Mouse (Mus musculus) thymus, adult 2 months (tissue): Measurements from ENCODE around the gene Frat2. TPM values are rescaled to one million over a fixed set of nuclear protein-coding genes. Genes with fewer than 3 reads are reported as not detected.

ENCODE experiments used
- DNase-seq: peaks from one replicate; pipeline ENCODE4 v3.0.0; 2021
- H3K27ac ChIP-seq: fragments of 200-500 bp; 2 replicates; pipeline ENCODE4 v1.5.1; 2012; ENCODE audit warnings: low read length, control low read depth; ENCODE audit not compliant: control insufficient read depth, insufficient read depth
- H3K27me3 ChIP-seq: fragments of 200-500 bp; 2 replicates; pipeline ENCODE4 v1.6.1; 2012; ENCODE audit warnings: mild to moderate bottlenecking, low read length, moderate library complexity, mixed read lengths; ENCODE audit not compliant: control insufficient read depth, insufficient read depth
- H3K36me3 ChIP-seq: fragments of 200-500 bp; 2 replicates; pipeline ENCODE4 v1.6.1; 2012; ENCODE audit warnings: mild to moderate bottlenecking, low read length, moderate library complexity; ENCODE audit not compliant: control insufficient read depth, insufficient read depth
- H3K4me1 ChIP-seq: fragments of 200-500 bp; replicated peaks from 2 replicates; pipeline ENCODE4 v1.6.1; 2012; ENCODE audit warnings: low read length; ENCODE audit not compliant: control insufficient read depth, insufficient read depth
- H3K4me3 ChIP-seq: fragments of 200-500 bp; 2 replicates; pipeline ENCODE4 v1.5.1; 2012; ENCODE audit warnings: mild to moderate bottlenecking, low read length, control low read depth, moderate library complexity; ENCODE audit not compliant: control insufficient read depth, insufficient read depth
- CTCF ChIP-seq: fragments of 200-500 bp; IDR thresholded peaks from 2 replicates; pipeline ENCODE4 v1.5.1; 2012; ENCODE audit warnings: mild to moderate bottlenecking, control low read depth, low read length, moderate library complexity, borderline replicate concordance; ENCODE audit not compliant: control insufficient read depth, poor library complexity, insufficient read depth; ENCODE audit errors: extremely low read depth
- POLR2A ChIP-seq: fragments of 200-500 bp; IDR thresholded peaks from 2 replicates; pipeline ENCODE4 v1.6.1; 2012; ENCODE audit warnings: mild to moderate bottlenecking, low read length, control low read depth, moderate library complexity; ENCODE audit not compliant: control insufficient read depth, poor library complexity, insufficient read depth; ENCODE audit errors: extremely low read depth
- WGBS: fragments of 180-500 bp; shearing (Covaris S2); methylation state at CpG from one replicate; pipeline ENCODE4 v1.1.7; 2018; 5-methylcytosine and 5-hydroxymethylcytosine counted together
- polyA plus RNA-seq: library from polyadenylated mRNA; depleted of rRNA; stranded (reverse); fragments of >200 nt; gene quantifications from 2 replicates; pipeline ENCODE4 v1.2.3, GENCODE M21; 2012

Gene Frat2
- polyA plus RNA-seq, 1 experiment: 27.4 TPM

DNA sequence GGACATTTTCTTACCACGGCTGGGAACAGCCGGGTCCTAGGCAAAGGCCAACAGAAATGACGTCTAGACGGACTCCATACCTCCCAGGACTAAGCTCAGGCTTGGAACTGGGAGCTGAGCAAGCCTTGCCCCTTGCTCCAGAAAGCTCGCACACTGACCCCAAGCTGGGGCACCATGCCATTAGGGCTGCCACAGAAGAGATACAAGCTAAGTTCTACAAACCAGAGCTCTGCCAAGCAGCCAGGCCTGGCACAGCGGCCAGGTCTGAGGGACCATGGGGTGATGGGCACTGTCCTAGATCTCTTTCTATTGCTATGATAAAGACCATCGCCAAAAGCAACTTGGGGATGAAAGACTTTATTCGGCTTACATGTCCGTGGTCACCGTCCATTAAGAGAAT, 35.4 kb downstream of the Frat2 start:
- H3K27me3 ChIP-seq: no peaks in the 10 kb centered on the region
- no peak overlapping the region for H3K4me3 ChIP-seq
- no peak overlapping the region for H3K27ac ChIP-seq
- no peak for DNase-seq
- H3K36me3 ChIP-seq: no peaks in the 10 kb centered on the region
- 93% methylated on average over 10 of the region's 10 CpGs for WGBS
- TF ChIP-seq POLR2A (no peak), CTCF (no peak)
- no peaks in the 10 kb centered on the region for H3K4me1 ChIP-seq

DNA sequence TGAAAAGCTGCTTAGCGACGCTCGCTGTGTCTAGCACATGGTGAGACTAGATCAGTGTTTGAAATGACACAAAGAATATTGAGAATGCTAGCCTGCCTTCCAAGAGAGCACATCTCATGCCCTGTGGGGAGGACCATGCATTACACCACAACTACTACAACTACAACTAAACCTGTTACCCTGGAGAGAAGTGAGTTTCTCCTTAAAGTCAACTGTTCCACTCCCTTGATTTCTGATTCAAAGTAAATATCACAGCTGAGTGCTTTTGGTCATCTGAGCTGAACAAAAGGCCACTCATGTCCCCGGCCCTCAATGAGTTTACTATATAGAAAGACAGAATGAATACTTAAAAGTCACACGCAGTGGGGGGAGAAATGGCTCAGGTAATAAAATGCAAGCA, 37.9 kb downstream of the Frat2 start:
- H3K4me1 ChIP-seq: no peaks in the 10 kb centered on the region
- H3K36me3 ChIP-seq: no peaks in the 10 kb centered on the region
- no peak overlapping the region for H3K27ac ChIP-seq
- WGBS: 93% methylated on average over 5 of the region's 5 CpGs
- DNase-seq: no peak
- TF ChIP-seq CTCF: no peak
- TF ChIP-seq POLR2A: no peak
- no peak overlapping the region for H3K4me3 ChIP-seq
- no peaks in the 10 kb centered on the region for H3K27me3 ChIP-seq

DNA sequence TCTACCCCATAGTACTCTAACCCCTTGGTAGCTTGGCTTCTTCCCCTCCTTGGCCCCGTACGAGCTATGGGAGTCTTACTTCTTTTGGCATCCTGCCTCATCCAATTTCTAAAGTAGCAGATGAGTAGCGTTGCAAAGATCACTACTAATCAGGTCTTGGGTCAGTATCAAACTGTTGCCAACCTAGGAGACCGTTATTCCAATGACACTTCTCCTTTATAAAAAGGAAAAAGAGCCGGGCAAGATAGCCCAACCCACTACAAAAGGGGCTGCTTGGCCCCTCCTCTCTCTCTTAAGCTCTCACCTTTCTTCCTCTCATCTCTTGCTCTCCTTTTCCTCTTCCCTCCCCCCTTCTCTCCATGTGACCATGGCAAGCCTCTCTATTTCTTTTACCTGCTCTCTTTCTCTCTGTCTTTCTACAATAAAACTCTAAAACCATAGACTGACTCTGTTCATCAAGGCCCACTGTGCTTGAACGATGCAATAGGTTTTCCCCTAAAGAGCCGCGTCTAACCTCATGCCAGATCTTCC, 39.8 kb downstream of the Frat2 start:
- Histone ChIP-seq H3K27me3 (no peaks in the 10 kb centered on the region), H3K4me1 (peaks cover 2% of the 10 kb centered on the region), H3K27ac (no peak overlapping the region), H3K36me3 (no peaks in the 10 kb centered on the region), H3K4me3 (no peak overlapping the region)
- WGBS: 86% methylated on average over 8 of the region's 8 CpGs
- DNase-seq: no peak
- TF ChIP-seq CTCF: no peak
- TF ChIP-seq POLR2A: no peak

DNA sequence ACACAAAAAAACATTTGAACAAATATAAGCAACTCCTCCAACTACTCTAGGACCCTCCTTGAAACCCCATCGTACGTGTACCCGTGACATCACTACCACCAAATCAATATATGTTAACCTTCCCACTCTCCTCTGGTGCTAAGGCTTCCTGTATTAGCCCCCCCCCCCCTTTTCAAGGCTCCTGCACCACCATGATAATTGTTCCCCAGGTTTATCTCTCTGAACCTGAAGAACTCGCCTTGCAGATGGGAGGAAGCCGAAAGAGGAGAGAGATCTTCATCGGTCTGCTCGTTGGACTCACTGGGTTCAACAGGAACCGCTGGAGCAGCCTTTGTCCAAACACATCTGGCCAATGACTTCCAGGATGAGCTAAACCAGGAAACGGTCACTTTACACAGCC, 40.4 kb downstream of the Frat2 start:
- H3K27me3 ChIP-seq: no peaks in the 10 kb centered on the region
- no peaks in the 10 kb centered on the region for H3K36me3 ChIP-seq
- TF ChIP-seq POLR2A: no peak
- no peak for TF ChIP-seq CTCF
- DNase-seq: no peak
- H3K27ac ChIP-seq: no peak overlapping the region
- WGBS: 82% methylated on average over 9 of the region's 9 CpGs
- H3K4me1 ChIP-seq: peaks cover 6% of the 10 kb centered on the region
- H3K4me3 ChIP-seq: no peak overlapping the region

DNA sequence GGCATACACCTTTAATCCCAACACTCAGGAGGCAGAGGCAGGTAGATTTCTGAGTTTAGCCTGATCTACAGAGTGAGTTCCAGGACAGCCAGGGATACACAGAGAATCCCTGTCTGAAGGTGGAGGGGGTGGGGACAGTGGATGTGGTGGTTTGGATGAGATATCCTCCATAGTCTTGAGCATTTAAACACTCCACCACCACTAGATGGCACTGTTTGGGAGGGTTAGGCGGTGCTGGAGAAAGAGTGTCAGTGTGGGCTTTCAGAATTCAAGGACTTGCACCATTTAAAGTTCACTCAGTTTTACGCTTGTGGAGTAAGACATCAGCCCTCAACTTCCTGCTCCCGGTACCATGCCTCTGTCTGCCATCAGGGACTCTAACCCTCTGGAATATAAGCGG, 42.1 kb downstream of the Frat2 start:
- Histone ChIP-seq H3K36me3 (no peaks in the 10 kb centered on the region), H3K4me1 (peaks cover 6% of the 10 kb centered on the region), H3K27ac (no peak overlapping the region), H3K4me3 (no peak overlapping the region), H3K27me3 (no peaks in the 10 kb centered on the region)
- no peak for DNase-seq
- no peak for TF ChIP-seq POLR2A
- no peak for TF ChIP-seq CTCF
- WGBS: 96% methylated on average over 4 of the region's 4 CpGs

DNA sequence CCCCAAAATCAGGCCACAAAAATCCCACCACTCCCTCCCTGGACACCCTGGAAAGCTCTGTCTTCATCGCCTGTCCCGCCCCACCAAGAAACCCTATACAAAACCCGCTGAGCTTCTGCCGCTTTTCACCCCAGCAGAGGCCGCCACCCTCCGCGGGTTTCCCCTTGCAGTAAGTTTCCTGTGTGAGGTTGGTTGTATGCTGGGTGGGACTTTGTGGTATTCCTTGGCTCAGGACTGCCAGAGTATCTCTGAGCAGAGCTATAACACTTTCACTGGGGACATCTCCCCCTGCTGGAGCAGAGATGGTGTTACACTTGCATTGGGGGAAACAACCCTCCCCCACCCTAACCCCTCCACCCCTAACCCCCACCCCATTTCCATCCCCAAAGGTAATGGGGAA, 44.6 kb downstream of the Frat2 start:
- 0 out of 2 replicates have a peak overlapping the region, but pooled peaks have one; percentile 2 for H3K27ac ChIP-seq
- H3K4me3 ChIP-seq: no peak overlapping the region
- 16% methylated on average over 7 of the region's 7 CpGs for WGBS
- TF ChIP-seq POLR2A: no peak
- TF ChIP-seq CTCF: peak; percentile 66; the same call in 1 of the 2 replicates
- H3K27me3 ChIP-seq: no peaks in the 10 kb centered on the region
- DNase-seq: peak; percentile 78
- H3K4me1 ChIP-seq: peaks cover 8% of the 10 kb centered on the region
- no peaks in the 10 kb centered on the region for H3K36me3 ChIP-seq
